ENCODE assay signal across 21 mouse cellular contexts in genomic region chr10:120423256-120423655, GRCm38 (mm10). TPM values are rescaled to one million over a fixed set of nuclear protein-coding genes. Genes with fewer than 3 reads are reported as not detected.
DNase-seq lines count a peak whose midpoint lies in the region; ATAC-seq and TF ChIP-seq lines count a peak whose summit lies in the region.
"Had no signal": no experiment of that assay in that cellular context is flagged by ENCODE, and none has a peak within 500 bp of the region (broad histone marks: within the 10 kb centered on the region; RNA-seq: fewer than 3 reads in every experiment).

No protein-coding gene starts in this region.

- DNase-seq in heart, adult 18-20 months = no peak
- peak; percentile 44 for DNase-seq in lung, postnatal 0 days (ENCODE audit: low spot score)
- no peak for DNase-seq in lung, postnatal 36 days
- no peak for DNase-seq in adrenal gland, adult 18-20 months (ENCODE audit: low spot score in 2 of 2)
- DNase-seq in cerebellum, postnatal 14 days = no peak
- DNase-seq: adrenal gland, adult 2 months; cerebellum, adult 11-12 months; kidney, adult 8-10 months; retina, postnatal 1 day; thymus, postnatal 25 days had no signal

- no peaks in the 10 kb centered on the region for H3K36me3 ChIP-seq in heart, embryonic 14.5 days (ENCODE audit: control insufficient read depth, insufficient read depth, low read length)
- H3K36me3 ChIP-seq in lung, postnatal 0 days (ENCODE audit: insufficient read depth, low read length) = no peaks in the 10 kb centered on the region
- 0 out of 2 replicates have a peak, but pooled peaks cover 2% of the 10 kb centered on the region for H3K36me3 ChIP-seq in intestine, embryonic 16.5 days (ENCODE audit: control insufficient read depth, insufficient read depth, low read length)
- H3K36me3 ChIP-seq in limb, embryonic 15.5 days = no peaks in the 10 kb centered on the region
- H3K36me3 ChIP-seq: forebrain, embryonic 15.5 days; G1E; midbrain, embryonic 15.5 days had no signal

- H3K4me1 ChIP-seq in heart, embryonic 14.5 days (ENCODE audit: control insufficient read depth in 2 of 2, insufficient read depth in 2 of 2, low read length in 2 of 2) = peaks cover 35 to 57% of the 10 kb centered on the region in 2 experiments
- peaks cover 14% of the 10 kb centered on the region; the same call in 1 of the 2 replicates for H3K4me1 ChIP-seq in lung, postnatal 0 days (ENCODE audit: insufficient read depth, low read depth, low read length)
- H3K4me1 ChIP-seq in intestine, embryonic 16.5 days (ENCODE audit: control insufficient read depth, insufficient read depth, low read length) = peaks cover 53% of the 10 kb centered on the region
- peaks cover 61% of the 10 kb centered on the region for H3K4me1 ChIP-seq in limb, embryonic 15.5 days

- H3K9ac ChIP-seq in heart, embryonic 14.5 days (ENCODE audit: low read length) = no peak overlapping the region; the same call in 1 of the 2 replicates
- no peak overlapping the region for H3K9ac ChIP-seq in lung, postnatal 0 days (replicated peaks; ENCODE audit: low read depth)
- H3K9ac ChIP-seq in intestine, embryonic 16.5 days (ENCODE audit: low read depth, low read length) = no peak overlapping the region
- H3K9ac ChIP-seq in limb, embryonic 15.5 days = no peak overlapping the region
- H3K9ac ChIP-seq: embryonic facial prominence, embryonic 12.5 days; forebrain, embryonic 15.5 days; hindbrain, embryonic 14.5 days; midbrain, embryonic 15.5 days had no signal

- TF ChIP-seq EP300 in lung, postnatal 0 days (IDR thresholded peaks at IDR 0.05) = no peak

- 79% methylated on average over 7 of the region's 7 CpGs for WGBS in heart, embryonic 14.5 days
- 55% methylated on average over 7 of the region's 7 CpGs for WGBS in lung, postnatal 0 days
- 57% methylated on average over 7 of the region's 7 CpGs for WGBS in intestine, embryonic 16.5 days
- WGBS in limb, embryonic 15.5 days = 64% methylated on average over 7 of the region's 7 CpGs

- no peaks in the 10 kb centered on the region for H3K27me3 ChIP-seq in heart, embryonic 14.5 days (ENCODE audit: control insufficient read depth, insufficient read depth, low read length)
- H3K27me3 ChIP-seq in lung, postnatal 0 days (replicated peaks; ENCODE audit: insufficient read depth, low read length) = no peaks in the 10 kb centered on the region
- no peaks in the 10 kb centered on the region for H3K27me3 ChIP-seq in intestine, embryonic 16.5 days (replicated peaks; ENCODE audit: control insufficient read depth, insufficient read depth, low read length)
- H3K27me3 ChIP-seq in limb, embryonic 15.5 days = no peaks in the 10 kb centered on the region
- H3K27me3 ChIP-seq: embryonic facial prominence, embryonic 12.5 days; midbrain, embryonic 15.5 days had no signal

- no peak overlapping the region for H3K4me2 ChIP-seq in heart, embryonic 14.5 days (ENCODE audit: low read length)
- no peak overlapping the region for H3K4me2 ChIP-seq in lung, postnatal 0 days (replicated peaks; ENCODE audit: low read depth, low read length)
- H3K4me2 ChIP-seq in intestine, embryonic 16.5 days (ENCODE audit: low read depth, low read length) = no peak overlapping the region
- no peak overlapping the region for H3K4me2 ChIP-seq in limb, embryonic 15.5 days
- H3K4me2 ChIP-seq: embryonic facial prominence, embryonic 12.5 days; forebrain, embryonic 15.5 days; hindbrain, embryonic 14.5 days; liver, embryonic 11.5 days; midbrain, embryonic 15.5 days had no signal

- no peaks in the 10 kb centered on the region for H3K9me3 ChIP-seq in heart, embryonic 14.5 days (ENCODE audit: control insufficient read depth, low read length)
- H3K9me3 ChIP-seq in lung, postnatal 0 days (ENCODE audit: low read length) = no peaks in the 10 kb centered on the region
- H3K9me3 ChIP-seq in intestine, embryonic 16.5 days (ENCODE audit: control insufficient read depth, low read length) = no peaks in the 10 kb centered on the region
- no peaks in the 10 kb centered on the region for H3K9me3 ChIP-seq in limb, embryonic 15.5 days
- H3K9me3 ChIP-seq: embryonic facial prominence, embryonic 12.5 days; forebrain, embryonic 15.5 days; midbrain, embryonic 15.5 days had no signal

- no peak overlapping the region for H3K4me3 ChIP-seq in heart, embryonic 14.5 days (ENCODE audit: control insufficient read depth in 1 of 2, insufficient read depth in 1 of 2, low read depth in 1 of 2, low read length in 2 of 2)
- no peak overlapping the region for H3K4me3 ChIP-seq in lung, postnatal 0 days (ENCODE audit: low read depth, low read length)
- H3K4me3 ChIP-seq in intestine, embryonic 16.5 days (ENCODE audit: low read length) = no peak overlapping the region
- H3K4me3 ChIP-seq in limb, embryonic 15.5 days = no peak overlapping the region
- H3K4me3 ChIP-seq: embryonic facial prominence, embryonic 12.5 days; forebrain, embryonic 15.5 days; left cerebral cortex, adult 2 months; midbrain, embryonic 15.5 days had no signal

- H3K27ac ChIP-seq in heart, embryonic 14.5 days (replicated peaks in 1 of 2; ENCODE audit: control insufficient read depth in 1 of 2, insufficient read depth in 1 of 2, low read depth in 2 of 2, low read length in 2 of 2) = peak overlapping the region; percentile 88 to 92; a peak in 2 of 4 replicates
- H3K27ac ChIP-seq in lung, postnatal 0 days (ENCODE audit: low read length) = no peak overlapping the region
- H3K27ac ChIP-seq in intestine, embryonic 16.5 days (ENCODE audit: low read length) = peak overlapping the region; percentile 14; the same call in 1 of the 2 replicates
- H3K27ac ChIP-seq in limb, embryonic 15.5 days = 0 out of 2 replicates have a peak overlapping the region, but pooled peaks have one; percentile 8
- H3K27ac ChIP-seq: embryonic facial prominence, embryonic 12.5 days; forebrain, embryonic 15.5 days; left cerebral cortex, adult 2 months; midbrain, embryonic 15.5 days had no signal

- ATAC-seq in heart, embryonic 14.5 days (ENCODE audit: insufficient number of reproducible peaks, insufficient read depth, low FRiP score, low read depth) = no peak
- 0 out of 2 replicates have a peak, but pooled peaks have one; percentile 3 for ATAC-seq in lung, postnatal 0 days
- ATAC-seq in intestine, embryonic 16.5 days = no peak
- ATAC-seq in limb, embryonic 15.5 days (ENCODE audit: insufficient number of reproducible peaks, low FRiP score, low TSS enrichment, low read depth) = no peak
- ATAC-seq: midbrain, embryonic 15.5 days had no signal

- TF ChIP-seq CTCF in lung, postnatal 0 days (IDR thresholded peaks at IDR 0.05) = no peak

RNA-seq across cellular contexts. Expression of gene Hmga2, which starts 53.0 kb away (rescaled TPM):
- 4.0 and 4.6 TPM in 2 replicates for polyA plus RNA-seq in heart, embryonic 14.5 days (2014; fragmentation: Nextera tagmentation; extraction: Ambion mirVana)
- total RNA-seq in heart, adult 18-20 months (2021) = not detected
- polyA plus RNA-seq in lung, postnatal 0 days (2015; fragmentation: Nextera tagmentation; extraction: Ambion mirVana) = 2.2 and 3.0 TPM in 2 replicates
- 18.6 and 21.1 TPM in 2 replicates for polyA plus RNA-seq in intestine, embryonic 16.5 days (2015; fragmentation: Nextera tagmentation; extraction: Ambion mirVana)
- polyA plus RNA-seq in limb, embryonic 15.5 days (2015; fragmentation: Nextera tagmentation; extraction: Ambion mirVana) = 11.0 and 18.4 TPM in 2 replicates
- total RNA-seq in adrenal gland, adult 18-20 months (2021) = 1 to 10 TPM; 2.0 to 4.0 TPM
- total RNA-seq: heart, adult 8-10 months had no signal
- polyA plus RNA-seq: G1E had no signal
